In the genomic region with DNA sequence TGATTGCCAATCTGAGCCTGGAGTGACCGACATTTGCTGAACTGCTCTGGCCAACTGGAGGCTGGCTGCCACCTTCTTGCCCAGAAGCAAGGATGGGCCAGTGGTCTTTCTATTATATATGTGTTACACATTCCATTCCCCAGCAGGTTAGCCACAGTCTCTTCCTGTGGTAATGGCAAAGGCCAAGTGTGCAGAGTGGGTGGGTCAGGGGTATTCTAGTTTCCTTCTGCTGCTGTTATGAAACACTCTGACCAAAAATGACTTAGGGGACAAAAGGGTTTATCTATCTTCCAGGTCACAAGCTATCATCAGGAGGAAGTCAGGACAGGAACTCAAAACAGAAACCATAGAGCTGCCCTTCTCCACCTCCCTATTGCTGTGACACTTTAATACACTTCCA, we compare ENCODE assay signal across 35 mouse cellular contexts. TPM values are rescaled to one million over a fixed set of nuclear protein-coding genes. Genes with fewer than 3 reads are reported as not detected.
A peak's percentile ranks its signal among the peaks of the same experiment; 100 is the strongest.
DNase-seq lines count a peak whose midpoint lies in the region; ATAC-seq and TF ChIP-seq lines count a peak whose summit lies in the region.
"Had no signal": no experiment of that assay in that cellular context is flagged by ENCODE, and none has a peak within 500 bp of the region (broad histone marks: within the 10 kb centered on the region; RNA-seq: fewer than 3 reads in every experiment).

No protein-coding gene starts in this region.

- H3K9ac ChIP-seq in intestine, postnatal 0 days (ENCODE audit: low read depth, low read length), result no peak overlapping the region
- H3K9ac ChIP-seq: embryonic facial prominence, embryonic 13.5 days; embryonic facial prominence, embryonic 15.5 days; forebrain, embryonic 12.5 days had no signal

- DNase-seq in heart, embryonic 10.5 days (ENCODE audit: low spot score), result peak; percentile 62
- no peak for DNase-seq in heart, postnatal 14 days
- no peak for DNase-seq in yolk sac, embryonic 10.5 days (ENCODE audit: low spot score)
- no peak for DNase-seq in adrenal gland, postnatal 36 days
- DNase-seq: adrenal gland, adult 8-10 months; adrenal gland, postnatal 14 days; B cell, adult 2 months; cerebellum, adult 11 months; cerebellum, adult 18-20 months; cerebellum, adult 8-10 months; cerebellum, adult 9-11 months; cerebellum, postnatal 14 days; cerebellum, postnatal 36 days; embryo, embryonic 11 days had no signal

- H3K36me3 ChIP-seq in heart, embryonic 10.5 days, result no peaks in the 10 kb centered on the region
- H3K36me3 ChIP-seq in intestine, postnatal 0 days (ENCODE audit: control insufficient read depth, insufficient read depth), result no peaks in the 10 kb centered on the region
- H3K36me3 ChIP-seq: embryonic facial prominence, embryonic 13.5 days; embryonic facial prominence, embryonic 15.5 days; forebrain, embryonic 10.5 days; forebrain, embryonic 12.5 days; G1E had no signal

- no peaks in the 10 kb centered on the region for H3K9me3 ChIP-seq in heart, embryonic 10.5 days
- H3K9me3 ChIP-seq in intestine, postnatal 0 days (ENCODE audit: control insufficient read depth), result no peaks in the 10 kb centered on the region
- H3K9me3 ChIP-seq: embryonic facial prominence, embryonic 13.5 days; embryonic facial prominence, embryonic 15.5 days; forebrain, embryonic 10.5 days; forebrain, embryonic 12.5 days; G1E had no signal

- ATAC-seq in common myeloid progenitor, adult 5-6 weeks (replicated peaks; ENCODE audit: low read depth, poor library complexity, severe bottlenecking), result peak; percentile 91
- peak; percentile 62 to 65 for ATAC-seq in hematopoietic stem cell, adult 5-6 weeks (replicated peaks in 1 of 2; ENCODE audit: insufficient read depth in 1 of 2, low FRiP score in 2 of 2, low TSS enrichment in 1 of 2, low read depth in 1 of 2, poor library complexity in 2 of 2, severe bottlenecking in 2 of 2)
- peak; percentile 92 for ATAC-seq in megakaryocyte progenitor cell, adult 5-6 weeks (replicated peaks; ENCODE audit: poor library complexity)
- ATAC-seq in intestine, postnatal 0 days, result no peak
- ATAC-seq: activated CD4-positive, CD25-positive, alpha-beta regulatory T cell, adult 4 months; CD4-positive, CD25-positive, alpha-beta regulatory T cell, adult 4 months; forebrain, embryonic 14.5 days; forebrain, embryonic 16.5 days; Patski had no signal

- intact Hi-C loops in heart, postnatal 14 days (cut with DNase I), result no loop called here

- WGBS in heart, embryonic 10.5 days, result 79% methylated on average over 1 of the region's 1 CpGs
- WGBS in intestine, postnatal 0 days, result 92% methylated on average over 1 of the region's 1 CpGs

- H3K4me3 ChIP-seq in heart, embryonic 10.5 days, result no peak overlapping the region
- no peak overlapping the region for H3K4me3 ChIP-seq in intestine, postnatal 0 days (ENCODE audit: low read depth, low read length)
- H3K4me3 ChIP-seq: embryonic facial prominence, embryonic 13.5 days; embryonic facial prominence, embryonic 15.5 days; erythroblast, embryonic 14.5 days; forebrain, embryonic 10.5 days; forebrain, embryonic 12.5 days had no signal

- H3K4me2 ChIP-seq in intestine, postnatal 0 days (replicated peaks; ENCODE audit: low read depth), result no peak overlapping the region
- H3K4me2 ChIP-seq: embryonic facial prominence, embryonic 13.5 days; embryonic facial prominence, embryonic 15.5 days; forebrain, embryonic 12.5 days had no signal

- no peak for TF ChIP-seq CTCF in intestine, postnatal 0 days (IDR thresholded peaks at IDR 0.05; ENCODE audit: low read depth)

- no peak overlapping the region for H3K27ac ChIP-seq in heart, embryonic 10.5 days
- no peak overlapping the region for H3K27ac ChIP-seq in intestine, postnatal 0 days (ENCODE audit: low read depth, low read length)
- H3K27ac ChIP-seq: embryonic facial prominence, embryonic 13.5 days; embryonic facial prominence, embryonic 15.5 days; forebrain, embryonic 10.5 days; forebrain, embryonic 12.5 days had no signal

- H3K4me1 ChIP-seq in heart, embryonic 10.5 days, result 0 out of 2 replicates have a peak, but pooled peaks cover 14% of the 10 kb centered on the region
- no peaks in the 10 kb centered on the region for H3K4me1 ChIP-seq in intestine, postnatal 0 days (replicated peaks; ENCODE audit: control insufficient read depth, insufficient read depth, low read length)

- 0 out of 2 replicates have a peak, but pooled peaks cover 4% of the 10 kb centered on the region for H3K27me3 ChIP-seq in heart, embryonic 10.5 days (ENCODE audit: insufficient read depth, poor library complexity, severe bottlenecking)
- H3K27me3 ChIP-seq in intestine, postnatal 0 days (replicated peaks; ENCODE audit: control insufficient read depth, insufficient read depth, low read length), result no peaks in the 10 kb centered on the region
- H3K27me3 ChIP-seq: embryonic facial prominence, embryonic 13.5 days; embryonic facial prominence, embryonic 15.5 days; forebrain, embryonic 12.5 days had no signal

RNA-seq across cellular contexts. Expression of a gene that starts 29.2 kb away (rescaled TPM):
- polyA plus RNA-seq in heart, embryonic 10.5 days (2016; fragmentation: Nextera tagmentation; extraction: Ambion mirVana), result not detected in 2 replicates
- total RNA-seq in heart, postnatal 14 days (2021), result not detected
- not detected in 2 replicates for total RNA-seq in common myeloid progenitor, adult 5-6 weeks (2017)
- total RNA-seq in hematopoietic stem cell, adult 5-6 weeks (2017), result not detected in 2 replicates
- not detected in 2 replicates for total RNA-seq in megakaryocyte progenitor cell, adult 5-6 weeks (2015)
- total RNA-seq in megakaryocyte progenitor cell, adult 5-6 weeks (2017), result not detected in 2 replicates
- not detected in 2 replicates for polyA plus RNA-seq in intestine, postnatal 0 days (2015; fragmentation: Nextera tagmentation; extraction: Ambion mirVana)
- total RNA-seq in adrenal gland, postnatal 36 days (2021), result not detected
- total RNA-seq: adrenal gland, adult 18-20 months; adrenal gland, adult 8-10 months; adrenal gland, postnatal 14 days; adrenal gland, postnatal 4 days; CH12.LX; G1E had no signal
- polyA plus RNA-seq: activated CD4-positive, CD25-positive, alpha-beta regulatory T cell, adult 4 months; CD4-positive, CD25-positive, alpha-beta regulatory T cell, adult 4 months; cortical plate, adult 2 months; embryonic facial prominence, embryonic 11.5 days; embryonic facial prominence, embryonic 13.5 days; embryonic facial prominence, embryonic 15.5 days; erythroblast, embryonic 14.5 days; forebrain, embryonic 10.5 days; forebrain, embryonic 12.5 days; forebrain, embryonic 14.5 days; forebrain, embryonic 16.5 days; G1E; Patski had no signal

RNA-seq across cellular contexts. Expression of a gene that starts 42.8 kb away (rescaled TPM):
- not detected in 2 replicates for polyA plus RNA-seq in heart, embryonic 10.5 days (2016; fragmentation: Nextera tagmentation; extraction: Ambion mirVana)
- total RNA-seq in heart, postnatal 14 days (2021), result not detected
- not detected in 2 replicates for total RNA-seq in common myeloid progenitor, adult 5-6 weeks (2017)
- not detected in 2 replicates for total RNA-seq in hematopoietic stem cell, adult 5-6 weeks (2017)
- not detected in 2 replicates for total RNA-seq in megakaryocyte progenitor cell, adult 5-6 weeks (2015)
- total RNA-seq in megakaryocyte progenitor cell, adult 5-6 weeks (2017), result not detected in 2 replicates
- polyA plus RNA-seq in intestine, postnatal 0 days (2015; fragmentation: Nextera tagmentation; extraction: Ambion mirVana), result not detected in 2 replicates
- not detected for total RNA-seq in adrenal gland, postnatal 36 days (2021)
- total RNA-seq: adrenal gland, adult 18-20 months; adrenal gland, adult 8-10 months; adrenal gland, postnatal 14 days; adrenal gland, postnatal 4 days; CH12.LX; G1E had no signal
- polyA plus RNA-seq: activated CD4-positive, CD25-positive, alpha-beta regulatory T cell, adult 4 months; brain, embryonic 14.5 days; CD4-positive, CD25-positive, alpha-beta regulatory T cell, adult 4 months; cortical plate, adult 2 months; embryonic facial prominence, embryonic 11.5 days; embryonic facial prominence, embryonic 13.5 days; embryonic facial prominence, embryonic 15.5 days; erythroblast, embryonic 14.5 days; forebrain, embryonic 10.5 days; forebrain, embryonic 12.5 days; forebrain, embryonic 14.5 days; forebrain, embryonic 16.5 days; G1E; Patski had no signal

RNA-seq across cellular contexts. Expression of a gene that starts 59.5 kb away (rescaled TPM):
- polyA plus RNA-seq in heart, embryonic 10.5 days (2016; fragmentation: Nextera tagmentation; extraction: Ambion mirVana), result not detected in 2 replicates
- total RNA-seq in heart, postnatal 14 days (2021), result not detected
- total RNA-seq in common myeloid progenitor, adult 5-6 weeks (2017), result not detected in 2 replicates
- total RNA-seq in hematopoietic stem cell, adult 5-6 weeks (2017), result not detected in 2 replicates
- total RNA-seq in megakaryocyte progenitor cell, adult 5-6 weeks (2015), result not detected in 2 replicates
- not detected in 2 replicates for total RNA-seq in megakaryocyte progenitor cell, adult 5-6 weeks (2017)
- not detected in 2 replicates for polyA plus RNA-seq in intestine, postnatal 0 days (2015; fragmentation: Nextera tagmentation; extraction: Ambion mirVana)
- not detected for total RNA-seq in adrenal gland, postnatal 36 days (2021)
- total RNA-seq: adrenal gland, adult 18-20 months; adrenal gland, adult 8-10 months; adrenal gland, postnatal 14 days; adrenal gland, postnatal 4 days; CH12.LX; G1E had no signal
- polyA plus RNA-seq: activated CD4-positive, CD25-positive, alpha-beta regulatory T cell, adult 4 months; brain, embryonic 14.5 days; CD4-positive, CD25-positive, alpha-beta regulatory T cell, adult 4 months; cortical plate, adult 2 months; embryonic facial prominence, embryonic 11.5 days; embryonic facial prominence, embryonic 13.5 days; embryonic facial prominence, embryonic 15.5 days; erythroblast, embryonic 14.5 days; forebrain, embryonic 10.5 days; forebrain, embryonic 12.5 days; forebrain, embryonic 14.5 days; forebrain, embryonic 16.5 days; G1E; Patski had no signal
